Mouse (Mus musculus) c-Kit-positive CD71-positive TER-119-positive erythroid progenitor cells, embryonic 14.5 days (primary cell): Measurements from ENCODE around the gene Lpcat2.

Experiments
- DNase-seq: peaks from one replicate; pipeline ENCODE4 v3.0.0-alpha.2; 2013; ENCODE audit warnings: low spot score

Gene Lpcat2

DNA sequence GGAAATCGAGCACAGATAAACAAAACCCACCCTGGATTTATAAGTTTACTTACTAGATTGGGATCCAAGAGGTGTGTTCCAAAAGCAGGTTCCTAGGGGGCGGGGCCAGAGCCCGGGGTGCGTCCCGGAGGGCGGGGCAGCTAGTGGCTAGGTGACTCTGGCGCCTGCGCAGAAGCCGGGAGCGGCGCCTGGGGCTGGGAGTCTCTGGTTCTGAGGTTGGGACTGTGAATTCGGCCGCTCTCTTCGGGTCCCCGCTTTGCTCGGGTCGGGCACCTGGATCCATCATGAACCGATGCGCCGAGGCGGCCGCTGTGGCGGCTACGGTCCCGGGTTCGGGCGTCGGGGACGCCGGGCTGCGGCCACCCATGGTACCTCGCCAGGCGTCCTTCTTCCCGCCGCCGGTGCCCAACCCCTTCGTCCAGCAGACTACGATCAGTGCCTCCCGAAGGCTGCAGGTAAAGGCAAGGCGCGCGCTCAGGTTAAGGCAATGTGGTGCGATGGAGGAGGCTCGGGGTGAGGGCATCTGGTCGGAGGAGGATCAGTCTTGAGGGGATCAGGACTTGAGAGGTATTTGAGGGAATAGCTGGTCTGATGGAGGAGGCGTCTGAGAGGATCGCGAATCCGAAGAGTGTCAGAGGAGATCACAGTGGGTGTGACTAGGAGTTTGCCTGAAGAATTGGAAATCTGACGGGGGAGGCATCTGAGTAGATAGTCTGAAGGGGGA, at the start of gene Lpcat2:
Lpcat2 (plus strand) TSS at position 169 of the 724 bp plus-strand sequence.
- peak; percentile 34 for DNase-seq

DNA sequence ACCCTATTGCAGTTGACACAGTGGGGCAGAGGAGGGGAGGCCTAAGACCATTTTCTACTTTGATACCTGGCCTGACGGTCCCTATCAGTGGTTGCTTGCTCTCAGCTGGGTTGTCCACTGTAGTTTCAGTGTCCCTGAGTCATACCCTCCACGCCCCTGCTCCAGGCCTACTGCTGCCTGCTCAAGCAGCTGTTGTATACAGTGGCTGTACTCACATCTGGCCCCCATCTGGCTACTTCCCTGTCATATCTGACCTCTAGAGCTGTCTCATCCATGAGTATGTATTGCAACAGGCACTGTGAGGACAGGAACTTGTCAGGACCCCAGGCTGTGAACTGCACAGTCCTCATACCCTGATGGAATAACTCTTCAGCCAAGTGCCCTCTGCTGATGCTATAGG, 42.4 kb upstream of the Lpcat2 start:
- DNase-seq: no peak

DNA sequence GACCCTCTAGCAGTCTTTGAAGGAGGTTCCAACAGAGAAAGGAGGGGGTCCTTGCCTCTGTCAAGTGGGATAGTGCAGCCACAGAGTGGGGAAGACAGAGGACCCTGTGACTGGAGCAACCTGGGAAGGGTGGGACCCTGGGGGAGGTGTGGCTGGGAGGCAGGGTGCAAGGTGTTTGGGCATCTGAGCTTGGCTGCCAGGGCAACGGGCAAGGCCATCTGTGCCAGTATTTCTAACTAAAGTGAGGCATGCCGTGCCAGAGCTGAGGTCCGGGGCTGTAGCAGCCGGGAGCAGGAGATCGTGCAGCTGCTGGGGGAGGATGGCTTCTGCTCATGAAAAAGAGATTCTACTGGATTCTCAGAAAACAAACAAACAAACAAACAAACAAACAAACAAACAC, 39.5 kb upstream of the Lpcat2 start:
- no peak for DNase-seq

DNA sequence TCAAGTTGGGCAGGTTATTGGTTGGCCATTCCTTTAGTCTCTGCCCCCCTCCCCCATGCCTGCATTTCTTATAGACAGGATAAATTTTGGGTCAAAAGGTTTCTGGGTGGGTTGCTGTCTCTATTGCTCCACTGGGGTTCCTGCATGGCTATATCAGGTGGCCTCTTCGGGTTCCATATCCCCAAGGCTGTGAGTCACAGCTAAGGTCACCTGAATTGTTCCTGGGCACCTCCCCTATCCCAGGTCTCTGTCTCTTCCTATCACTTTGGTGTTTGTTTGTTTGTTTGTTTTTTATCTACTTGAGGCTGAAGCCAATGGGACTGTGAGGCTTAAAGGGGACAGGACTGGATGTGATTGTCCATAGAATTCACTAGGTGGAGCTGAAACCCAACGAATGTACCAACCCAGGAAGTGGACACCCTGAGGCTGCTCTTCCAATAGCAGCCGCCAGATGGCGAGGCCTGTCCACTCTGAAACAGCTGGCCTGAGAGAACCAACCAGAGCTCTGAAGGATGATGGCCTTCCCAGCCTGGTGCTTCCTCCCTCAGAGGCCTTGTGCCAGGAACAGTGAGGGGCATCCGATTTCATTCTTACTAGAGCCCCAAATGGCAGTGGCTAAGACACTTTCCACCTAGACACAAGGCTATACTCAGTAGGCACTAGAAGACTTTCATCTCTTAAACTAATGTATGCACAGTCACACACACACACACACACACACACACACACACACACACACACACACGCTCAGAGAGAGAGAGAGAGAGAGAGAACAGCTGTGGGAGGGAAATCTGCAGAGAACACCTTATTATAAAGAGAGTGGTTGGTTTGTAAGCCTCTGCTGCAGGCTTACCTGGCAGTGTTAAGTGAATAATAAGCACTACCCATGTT, 37.0 kb upstream of the Lpcat2 start:
- peak; percentile 28 for DNase-seq

DNA sequence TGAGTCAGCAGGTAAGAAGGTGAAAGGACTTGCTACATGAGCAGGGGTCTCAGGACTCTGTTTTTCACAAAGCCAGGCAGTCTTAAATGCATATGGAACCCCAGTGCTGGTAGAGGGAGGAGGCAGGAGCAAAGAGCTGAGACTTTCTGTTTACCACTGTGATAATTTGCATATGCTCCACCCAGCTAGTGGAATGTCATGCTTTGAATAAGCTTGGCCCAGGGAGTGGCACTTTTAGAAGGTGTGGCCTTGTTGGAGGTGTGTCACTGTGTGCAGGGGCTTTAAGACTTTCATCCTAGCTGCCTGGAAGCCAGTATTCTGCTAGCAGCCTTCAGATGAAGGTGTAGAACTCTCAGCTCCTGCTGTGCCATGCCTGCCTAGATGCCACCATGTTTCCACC, 34.0 kb upstream of the Lpcat2 start:
- no peak for DNase-seq

DNA sequence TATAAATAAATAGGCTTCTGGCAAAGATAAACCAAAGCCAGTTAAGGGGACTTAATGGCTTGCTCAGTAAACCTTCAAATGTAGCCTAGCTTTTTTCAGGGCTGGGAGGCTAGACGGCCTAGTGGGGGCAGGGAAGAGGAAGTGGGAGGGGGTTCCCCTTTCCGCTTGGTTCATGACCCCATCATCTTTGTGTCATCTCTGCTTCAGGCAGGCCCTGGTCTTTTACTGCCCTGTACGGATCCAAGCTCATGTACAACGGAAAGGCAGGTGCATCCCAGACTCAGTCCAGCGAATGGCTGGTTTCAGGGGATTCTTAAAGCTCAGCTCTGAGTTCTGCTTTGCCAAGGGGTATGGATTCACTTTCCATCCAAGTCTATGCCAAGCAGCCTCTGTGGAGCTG, 32.8 kb upstream of the Lpcat2 start:
- no peak for DNase-seq

DNA sequence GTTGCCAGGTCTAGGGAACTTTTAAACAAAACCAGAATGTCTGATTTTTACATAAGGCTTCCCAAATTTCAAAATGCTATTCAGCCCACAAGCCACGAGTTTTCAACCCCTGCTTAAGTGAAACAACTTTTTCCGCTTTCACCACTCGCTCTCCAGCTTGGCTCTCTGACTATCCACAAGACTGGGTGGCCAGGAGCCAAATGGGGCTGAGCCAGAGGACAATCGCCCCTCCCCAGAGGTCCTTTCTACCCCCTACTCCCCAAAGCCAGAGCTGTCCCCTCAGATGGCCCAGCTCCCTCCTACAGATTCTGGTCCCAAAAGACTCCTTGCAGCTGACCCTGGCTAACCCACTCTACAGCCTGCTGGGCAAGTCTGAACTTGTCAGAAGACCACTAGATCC, 29.1 kb upstream of the Lpcat2 start:
- no peak for DNase-seq

DNA sequence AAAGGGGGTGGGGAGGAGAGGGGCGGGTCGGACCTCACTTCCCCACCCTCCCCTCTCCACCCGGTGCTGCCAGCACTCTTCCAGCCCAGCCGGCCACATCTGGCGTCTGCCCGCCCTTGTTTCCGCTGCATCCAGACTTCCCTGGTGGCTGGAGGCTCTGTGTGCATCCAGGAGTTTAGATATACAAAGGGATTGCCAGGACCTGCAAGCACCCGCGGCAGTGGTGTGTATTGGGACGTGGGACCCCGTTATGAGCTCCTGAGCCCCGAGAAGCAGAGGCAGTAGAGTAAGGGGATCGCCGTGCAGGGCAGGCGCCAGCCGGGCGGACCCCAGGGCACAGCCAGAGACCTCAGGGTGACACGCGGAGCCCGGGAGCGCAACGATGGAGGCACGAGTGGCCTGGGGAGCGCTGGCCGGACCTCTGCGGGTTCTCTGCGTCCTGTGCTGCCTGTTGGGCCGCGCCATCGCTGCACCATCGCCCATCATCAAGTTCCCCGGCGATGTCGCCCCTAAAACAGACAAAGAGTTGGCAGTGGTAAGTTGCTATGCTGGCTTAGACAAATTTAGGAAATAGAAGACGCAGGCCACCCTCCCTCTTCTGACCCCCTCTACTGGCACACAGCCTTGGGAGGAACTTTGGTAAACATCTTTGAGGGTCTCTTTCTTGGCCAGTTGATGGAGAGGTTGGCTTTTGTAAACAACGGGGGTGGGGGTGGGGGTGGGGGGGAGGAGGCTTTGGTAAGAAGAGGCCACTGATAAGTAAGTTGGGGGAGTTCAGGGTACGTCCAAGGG, 27.7 kb upstream of the Lpcat2 start, which contains the start of gene Mmp2:
Mmp2 (plus strand) TSS at position 49 of the 792 bp plus-strand sequence.
- no peak for DNase-seq

DNA sequence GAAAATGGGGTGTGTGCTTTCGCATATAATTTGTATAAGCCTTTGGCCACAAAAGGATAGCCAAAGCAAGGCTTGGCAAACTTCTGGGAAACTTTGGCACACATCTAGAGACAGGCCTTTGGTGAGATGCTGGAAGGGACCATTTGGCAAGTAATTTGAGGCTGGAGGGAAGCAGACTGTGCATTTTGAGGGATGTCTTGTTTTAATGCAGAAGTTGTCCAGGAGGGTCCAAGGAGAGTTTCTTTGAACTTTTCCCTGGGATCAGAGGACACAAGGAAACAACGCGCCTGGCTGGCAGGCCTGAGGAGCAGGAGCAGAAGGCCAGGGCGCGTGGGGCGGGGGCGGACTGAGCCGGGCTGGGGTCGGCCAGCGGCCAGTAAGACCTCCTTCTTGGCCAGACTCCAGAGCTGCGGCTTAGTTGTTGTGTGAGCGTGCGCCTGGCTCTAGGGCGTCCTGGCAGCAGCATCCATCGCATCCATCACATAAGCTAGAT, 26.8 kb upstream of the Lpcat2 start:
- no peak for DNase-seq

DNA sequence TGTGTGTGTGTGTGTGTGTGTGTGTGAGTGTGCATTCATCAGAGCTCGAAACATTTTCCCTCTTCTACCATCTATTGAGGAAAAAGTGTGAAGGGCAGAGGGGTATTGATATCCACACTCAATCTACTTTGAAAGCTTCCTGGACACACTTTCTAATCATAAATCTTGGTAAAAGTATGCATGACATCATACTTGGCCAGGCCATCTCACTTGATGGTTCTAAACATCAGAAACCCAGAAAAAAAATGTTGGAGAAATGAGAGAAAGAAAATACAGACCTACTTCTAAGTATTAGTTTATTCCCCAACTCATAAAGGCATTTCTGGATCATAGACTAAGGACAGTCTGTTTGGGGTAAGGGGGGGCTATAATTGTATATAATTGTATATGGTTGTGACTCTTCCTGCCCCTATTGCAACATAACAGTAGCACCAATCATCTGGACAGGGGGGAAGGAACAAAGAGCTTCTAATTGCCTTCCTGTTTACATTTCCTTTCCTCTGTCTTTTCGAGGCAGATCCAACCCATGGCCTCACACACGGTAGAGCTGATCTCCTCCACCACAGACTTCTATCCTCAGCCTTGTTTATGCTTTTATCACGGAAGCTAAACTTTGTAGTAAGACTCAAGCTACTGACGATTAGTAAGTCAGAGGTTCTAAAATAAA, 20.9 kb upstream of the Lpcat2 start:
- DNase-seq: no peak

DNA sequence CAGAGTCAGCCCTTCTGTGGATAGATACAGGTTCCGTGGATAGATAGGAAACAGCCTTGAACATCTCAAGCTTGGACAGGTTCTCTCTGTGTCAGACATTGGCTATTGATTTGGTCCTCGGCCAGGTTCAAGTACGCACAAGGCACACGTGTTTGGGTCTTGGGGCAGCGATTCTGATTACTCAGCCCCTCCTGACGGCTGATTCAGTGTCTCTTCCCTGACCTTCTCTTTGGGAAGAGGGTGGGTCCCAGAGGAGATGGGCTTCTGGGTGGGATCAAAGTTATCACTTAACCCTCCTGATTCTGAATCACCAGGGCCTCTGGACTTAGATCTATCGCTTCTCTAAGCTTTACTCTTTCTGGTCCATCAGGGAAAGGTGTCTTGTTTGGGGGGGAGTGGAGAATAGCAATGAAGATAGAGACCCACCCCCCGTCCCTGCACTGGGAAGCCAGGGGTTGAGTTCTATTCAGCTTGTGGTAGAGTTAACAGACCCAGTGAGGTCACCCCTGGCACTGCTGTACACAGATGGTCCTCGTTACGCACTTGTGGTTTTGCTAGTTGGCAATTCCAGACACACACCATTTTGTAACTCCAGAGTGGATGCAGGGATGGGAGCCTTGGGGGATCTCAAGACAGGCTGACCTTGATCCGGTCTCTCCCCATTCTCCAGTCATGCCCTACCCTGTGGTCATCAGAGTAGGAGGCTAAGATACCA, 20.2 kb upstream of the Lpcat2 start:
- no peak for DNase-seq

DNA sequence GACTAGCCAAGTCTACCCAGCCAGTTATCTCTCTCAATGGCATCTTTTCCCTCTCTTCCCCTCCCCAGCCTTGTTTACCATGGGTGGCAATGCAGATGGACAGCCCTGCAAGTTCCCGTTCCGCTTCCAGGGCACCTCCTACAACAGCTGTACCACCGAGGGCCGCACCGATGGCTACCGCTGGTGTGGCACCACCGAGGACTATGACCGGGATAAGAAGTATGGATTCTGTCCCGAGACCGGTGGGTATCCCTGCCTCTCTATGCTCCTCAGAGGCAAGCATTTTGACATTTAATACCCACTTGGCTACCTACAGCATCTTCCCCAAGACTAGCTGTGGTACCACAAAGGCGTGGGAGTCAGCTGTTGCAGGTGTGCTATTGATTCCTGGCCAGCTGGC, 19.2 kb upstream of the Lpcat2 start:
- no peak for DNase-seq

DNA sequence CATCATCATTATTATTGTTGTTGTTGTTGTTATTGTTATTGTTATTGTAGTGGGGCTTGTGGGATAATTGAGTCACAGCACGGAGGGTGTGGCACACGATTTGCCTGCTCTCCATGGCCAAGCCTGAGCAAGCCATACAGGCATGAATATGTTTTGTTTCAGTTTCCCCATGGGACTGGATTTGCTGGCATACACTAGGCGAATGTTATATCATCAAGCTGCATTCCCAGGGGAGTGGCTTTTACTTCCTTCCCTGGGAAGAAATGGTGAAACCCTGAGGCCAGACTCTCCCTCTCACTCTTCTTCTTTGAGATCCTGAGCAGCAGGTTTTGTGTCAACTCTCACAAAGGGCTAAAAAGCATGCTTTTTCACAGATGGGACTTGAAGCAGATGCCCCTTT, 16.5 kb upstream of the Lpcat2 start:
- DNase-seq: no peak

DNA sequence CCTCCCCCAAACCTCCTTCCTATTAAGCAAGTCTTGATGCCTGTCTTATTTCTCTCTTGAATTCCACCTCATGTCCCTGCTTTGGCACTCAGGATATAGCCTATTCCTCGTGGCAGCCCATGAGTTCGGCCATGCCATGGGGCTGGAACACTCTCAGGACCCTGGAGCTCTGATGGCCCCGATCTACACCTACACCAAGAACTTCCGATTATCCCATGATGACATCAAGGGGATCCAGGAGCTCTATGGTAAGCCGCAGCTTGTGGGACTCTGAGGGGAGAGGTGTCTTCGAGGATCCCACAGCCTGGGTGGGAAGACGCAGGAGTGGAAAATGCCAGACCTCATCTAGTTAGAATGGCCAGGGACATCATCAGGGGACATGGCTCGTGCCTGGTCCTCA, 16.0 kb upstream of the Lpcat2 start:
- no peak for DNase-seq

DNA sequence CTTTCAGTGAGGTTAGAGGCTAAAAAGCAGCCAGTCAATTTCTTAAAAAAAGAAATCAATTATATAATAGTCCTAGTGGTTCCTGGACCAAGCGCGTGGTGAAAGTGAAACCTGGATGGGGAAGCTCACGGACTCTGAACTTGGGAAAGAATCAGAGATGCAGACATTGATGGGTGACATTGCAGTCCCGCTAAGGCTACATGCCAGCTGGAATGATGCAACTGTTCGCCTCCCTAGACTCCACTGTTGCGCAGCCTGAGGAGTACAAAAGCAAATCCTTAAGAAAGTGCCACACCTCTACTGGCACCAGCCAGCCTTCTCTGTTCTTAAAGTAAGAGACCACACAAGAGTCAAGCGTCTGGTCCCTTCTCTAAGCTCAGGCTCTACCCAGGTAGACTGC, 15.3 kb upstream of the Lpcat2 start:
- no peak for DNase-seq

DNA sequence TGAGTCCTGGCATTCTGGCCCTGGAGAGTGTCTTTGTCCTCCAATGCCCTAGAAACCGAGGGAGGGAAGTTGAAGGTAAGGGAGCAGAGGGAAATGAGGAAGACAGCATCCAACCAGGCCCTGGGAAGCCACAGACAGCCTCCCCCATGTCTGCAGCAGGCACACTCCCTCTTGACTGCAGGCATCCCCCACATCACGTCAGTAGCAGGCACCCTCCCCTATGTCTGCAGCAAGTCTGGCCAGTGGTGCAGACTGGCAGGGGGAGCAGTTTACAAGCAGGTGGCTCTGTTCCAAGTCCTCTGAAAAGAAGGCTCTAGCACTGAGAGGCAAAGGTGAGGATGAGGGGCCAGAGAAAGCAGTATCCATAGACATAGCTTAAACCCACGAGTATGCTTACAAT, 8.5 kb upstream of the Lpcat2 start:
- no peak for DNase-seq

DNA sequence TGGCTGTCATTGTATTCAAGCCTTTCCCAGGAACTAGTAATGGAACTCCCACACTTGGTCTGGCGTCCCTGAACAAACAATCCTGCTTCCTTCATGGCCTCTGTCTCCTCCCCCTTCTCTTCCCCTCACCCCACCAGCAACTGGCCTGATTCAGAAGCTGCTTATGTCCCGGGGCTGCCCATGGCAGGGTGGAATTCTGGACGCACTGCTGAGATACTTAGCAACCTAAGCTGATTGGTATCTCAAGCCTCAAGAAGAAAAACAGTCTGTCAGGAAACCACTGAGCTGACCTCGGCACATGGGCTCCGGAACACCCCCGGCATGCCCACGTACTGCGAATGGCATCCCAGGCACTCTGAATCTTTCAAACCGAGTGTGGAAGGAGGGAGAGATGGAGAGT, 7.8 kb upstream of the Lpcat2 start:
- DNase-seq: no peak

DNA sequence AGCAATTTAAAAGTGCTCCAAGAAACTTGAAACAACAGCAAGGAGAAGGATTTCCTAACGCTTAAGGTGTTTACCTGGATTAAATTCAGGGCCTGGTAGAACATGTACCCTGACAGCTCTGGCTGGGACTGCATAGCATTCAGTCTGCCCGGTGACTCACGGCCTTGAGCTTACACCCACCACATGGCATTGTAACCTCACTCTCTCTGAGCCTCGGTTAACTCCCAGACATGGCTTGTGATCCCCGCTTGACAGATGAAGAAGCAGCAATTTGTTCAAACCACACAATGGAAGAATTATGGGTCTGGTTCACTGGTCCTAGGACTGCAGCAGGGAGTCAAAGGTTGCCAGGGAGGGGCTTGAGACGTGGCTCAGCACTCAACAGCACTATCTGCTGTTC, 5.9 kb upstream of the Lpcat2 start:
- no peak for DNase-seq

DNA sequence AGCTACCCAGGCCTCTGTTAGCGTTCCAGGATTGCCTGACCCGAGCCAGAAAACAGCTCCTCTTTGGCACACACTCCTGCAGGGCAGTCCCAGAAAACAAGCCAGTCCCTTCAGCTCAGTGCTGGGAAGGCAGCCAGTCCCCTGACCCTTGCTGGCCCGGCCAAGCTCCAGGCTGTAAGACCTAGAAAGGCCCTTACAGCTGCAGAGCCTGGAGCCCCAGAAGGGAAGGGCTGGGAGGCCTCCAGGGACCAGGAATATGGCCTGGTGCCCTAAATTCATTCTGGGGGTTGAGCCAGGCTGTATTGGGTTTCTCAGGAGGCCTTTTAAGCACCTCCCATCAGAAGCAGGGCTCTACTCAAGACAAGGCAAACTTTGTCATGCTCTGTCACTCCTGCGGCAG, 4.9 kb upstream of the Lpcat2 start:
- DNase-seq: no peak

DNA sequence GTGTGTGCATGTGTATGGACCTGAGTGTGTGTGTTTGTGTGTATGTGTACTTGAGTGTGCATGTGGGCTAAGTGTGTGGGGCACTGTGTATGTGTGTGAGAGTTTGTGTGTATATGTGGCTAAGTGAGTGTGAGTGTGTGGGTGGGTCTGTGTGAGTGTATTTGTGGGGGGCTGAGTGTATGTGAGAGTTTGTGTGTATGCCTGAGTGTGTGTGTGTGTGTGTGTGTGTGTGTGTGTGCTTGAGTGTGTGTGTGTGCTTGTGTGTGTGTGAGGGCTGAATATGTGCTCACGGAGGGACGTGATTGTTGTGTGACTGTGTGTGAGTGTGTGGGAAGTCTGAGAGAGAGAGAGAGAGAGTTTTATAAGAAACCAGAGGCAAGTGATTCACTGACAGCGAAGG, 3.8 kb upstream of the Lpcat2 start:
- DNase-seq: no peak
